Mouse (Mus musculus): ENCODE results near the gene Grin2c. TPM values are rescaled to one million over a fixed set of nuclear protein-coding genes. Genes with fewer than 3 reads are reported as not detected.

Gene Grin2c
- polyA plus RNA-seq, 1 experiment from 2014 or later, result 0.44 TPM

DNA sequence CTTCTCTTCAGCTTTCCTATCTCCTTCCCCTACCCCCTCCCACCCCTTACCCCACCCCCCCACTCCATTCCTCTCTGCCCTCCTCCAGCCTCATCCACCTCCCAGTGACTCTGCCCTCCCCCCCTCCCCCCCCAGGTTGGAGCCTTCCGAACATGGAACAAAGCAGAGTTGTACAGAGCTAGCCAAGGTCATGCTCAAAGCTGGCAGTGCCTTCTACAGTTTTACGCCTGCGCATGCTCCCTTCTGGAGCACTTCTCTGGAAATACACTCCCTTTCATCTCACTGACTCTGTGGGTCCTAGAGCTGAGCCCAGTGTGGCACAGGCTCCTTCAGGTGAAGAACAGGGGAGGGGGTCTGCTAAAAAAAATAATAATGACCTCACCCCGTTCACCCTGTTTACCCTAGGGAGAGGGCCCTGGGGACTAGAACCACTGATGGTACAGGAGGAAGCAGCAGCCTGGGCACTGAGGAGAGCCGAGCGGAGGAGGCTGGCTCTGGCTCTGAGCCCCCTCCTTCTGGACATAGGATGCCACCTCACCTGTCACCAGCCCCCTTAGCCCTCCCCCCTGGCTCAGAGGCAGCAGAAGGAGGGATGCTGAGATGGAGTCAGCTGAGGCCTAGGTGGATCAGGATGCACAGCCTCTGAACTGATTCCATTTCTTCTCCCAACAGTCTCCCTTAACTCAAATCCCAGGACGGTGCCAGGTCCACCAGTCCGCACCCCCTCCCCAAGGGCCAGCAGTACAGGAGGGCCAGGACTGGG, 15.9 kb upstream of the Grin2c start:
- peaks cover 7% of the 10 kb centered on the region for H3K4me1 ChIP-seq
- no peaks in the 10 kb centered on the region for H3K9me3 ChIP-seq (replicated peaks)
- no peak overlapping the region for H3K4me2 ChIP-seq
- 87% methylated on average over 7 of the region's 8 CpGs for WGBS
- H3K4me3 ChIP-seq (replicated peaks), result no peak overlapping the region
- no peaks in the 10 kb centered on the region for H3K36me3 ChIP-seq
- H3K27ac ChIP-seq (replicated peaks), result peak overlapping the region; percentile 25; the same call in 1 of the 2 replicates
- no peaks in the 10 kb centered on the region for H3K27me3 ChIP-seq (replicated peaks)
- ATAC-seq (ENCODE audit: low FRiP score), result no peak
- H3K9ac ChIP-seq (replicated peaks), result no peak overlapping the region

DNA sequence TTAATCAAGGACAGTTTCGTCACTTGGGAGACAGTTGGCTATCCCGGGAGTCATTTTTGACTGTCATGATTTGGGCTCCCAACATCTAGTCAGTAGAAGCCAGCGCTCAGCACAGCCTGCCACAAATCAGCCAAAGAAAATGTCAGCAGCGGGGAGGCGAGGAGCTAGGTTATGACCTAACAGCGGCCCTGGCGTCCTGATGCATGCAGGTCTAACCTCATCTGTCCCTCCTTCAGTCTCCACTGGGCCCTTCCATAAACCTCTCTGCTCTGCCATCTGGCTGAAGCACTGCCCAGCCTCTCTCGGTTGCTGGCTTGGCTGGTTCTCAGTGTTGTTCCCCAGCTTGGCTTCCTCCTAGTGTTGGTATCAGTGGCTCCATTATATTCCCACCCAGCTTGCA, 15.3 kb upstream of the Grin2c start:
- no peak for ATAC-seq (ENCODE audit: low FRiP score)
- WGBS, result 58% methylated on average over 8 of the region's 8 CpGs
- peak overlapping the region; percentile 33; the same call in 1 of the 2 replicates for H3K27ac ChIP-seq (replicated peaks)
- H3K4me2 ChIP-seq, result no peak overlapping the region
- no peak overlapping the region for H3K4me3 ChIP-seq (replicated peaks)
- H3K27me3 ChIP-seq (replicated peaks), result no peaks in the 10 kb centered on the region
- no peaks in the 10 kb centered on the region for H3K36me3 ChIP-seq
- H3K9me3 ChIP-seq (replicated peaks), result no peaks in the 10 kb centered on the region
- H3K9ac ChIP-seq (replicated peaks), result no peak overlapping the region
- H3K4me1 ChIP-seq, result peaks cover 11% of the 10 kb centered on the region

DNA sequence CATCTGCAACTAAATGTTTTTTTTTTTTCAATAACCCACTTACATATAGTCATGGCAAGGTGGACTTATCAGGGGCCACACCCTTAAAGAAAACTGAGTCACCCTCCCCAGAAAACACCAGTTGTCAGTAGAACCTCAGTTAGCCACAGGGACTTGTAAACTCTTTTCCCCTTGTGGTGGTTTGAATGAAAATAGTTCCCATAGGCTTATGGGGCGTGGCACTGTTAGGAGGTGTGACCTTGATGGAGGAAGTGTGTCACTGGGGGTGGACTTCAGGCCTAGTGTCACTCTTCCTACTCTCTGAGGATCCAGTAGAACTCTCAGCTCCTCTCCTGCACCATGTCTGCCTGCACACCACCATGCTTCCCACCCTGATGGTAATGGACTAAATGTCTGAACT, 12.7 kb upstream of the Grin2c start:
- peaks cover 30% of the 10 kb centered on the region for H3K4me1 ChIP-seq
- H3K27me3 ChIP-seq (replicated peaks), result no peaks in the 10 kb centered on the region
- H3K4me3 ChIP-seq (replicated peaks), result no peak overlapping the region
- H3K27ac ChIP-seq (replicated peaks), result no peak overlapping the region
- no peak overlapping the region for H3K9ac ChIP-seq (replicated peaks)
- no peak overlapping the region for H3K4me2 ChIP-seq
- WGBS, result 72% methylated on average over 1 of the region's 1 CpGs
- ATAC-seq (ENCODE audit: low FRiP score), result no peak
- no peaks in the 10 kb centered on the region for H3K36me3 ChIP-seq
- no peaks in the 10 kb centered on the region for H3K9me3 ChIP-seq (replicated peaks)

DNA sequence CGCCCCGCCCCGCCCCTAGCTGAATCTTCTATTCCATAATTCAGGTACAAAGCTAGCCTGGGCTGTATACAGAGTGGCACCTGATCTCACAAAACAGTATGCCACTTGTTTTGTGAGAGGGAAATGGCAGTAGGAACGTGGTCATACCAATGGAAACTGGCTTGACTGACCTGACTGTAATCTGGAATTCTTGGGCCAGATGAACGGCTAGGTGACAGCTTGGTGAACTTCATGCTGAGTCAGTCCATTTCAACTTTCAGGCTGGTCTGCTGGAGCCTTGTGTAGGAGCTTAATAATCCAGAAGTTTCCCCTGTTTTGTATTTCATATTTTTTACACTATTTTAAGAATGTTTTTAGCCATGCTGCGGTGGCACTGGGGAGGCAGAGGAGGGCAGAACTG, 11.1 kb upstream of the Grin2c start:
- WGBS, result 78% methylated on average over 6 of the region's 6 CpGs
- Histone ChIP-seq H3K36me3 (no peaks in the 10 kb centered on the region), H3K4me1 (peaks cover 32% of the 10 kb centered on the region), H3K9me3 (replicated peaks) (no peaks in the 10 kb centered on the region), H3K4me2 (peak overlapping the region; percentile 83), H3K4me3 (replicated peaks) (no peak overlapping the region), H3K9ac (replicated peaks) (no peak overlapping the region), H3K27ac (replicated peaks) (no peak overlapping the region), H3K27me3 (replicated peaks) (no peaks in the 10 kb centered on the region)
- no peak for ATAC-seq (ENCODE audit: low FRiP score)

DNA sequence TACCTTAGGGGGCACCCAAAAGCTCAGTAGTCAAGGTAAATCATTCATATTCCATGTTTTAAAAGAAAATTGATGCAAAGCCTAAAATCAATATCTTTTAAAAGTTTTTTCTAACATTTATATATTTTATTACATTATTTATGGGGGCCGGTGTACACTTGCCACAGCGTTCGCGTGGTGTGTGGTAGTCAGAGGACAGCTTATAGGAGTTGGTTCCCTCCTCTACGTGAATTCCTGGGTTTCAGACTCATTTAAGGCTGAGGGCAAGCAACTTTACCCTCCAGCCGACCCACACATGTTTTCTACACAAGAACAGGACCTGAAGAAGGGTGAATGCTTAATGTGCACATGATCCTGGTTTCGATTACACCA, 10.5 kb upstream of the Grin2c start:
- peak overlapping the region; percentile 83 for H3K4me2 ChIP-seq
- H3K36me3 ChIP-seq, result no peaks in the 10 kb centered on the region
- WGBS, result 21% methylated on average over 7 of the region's 7 CpGs

DNA sequence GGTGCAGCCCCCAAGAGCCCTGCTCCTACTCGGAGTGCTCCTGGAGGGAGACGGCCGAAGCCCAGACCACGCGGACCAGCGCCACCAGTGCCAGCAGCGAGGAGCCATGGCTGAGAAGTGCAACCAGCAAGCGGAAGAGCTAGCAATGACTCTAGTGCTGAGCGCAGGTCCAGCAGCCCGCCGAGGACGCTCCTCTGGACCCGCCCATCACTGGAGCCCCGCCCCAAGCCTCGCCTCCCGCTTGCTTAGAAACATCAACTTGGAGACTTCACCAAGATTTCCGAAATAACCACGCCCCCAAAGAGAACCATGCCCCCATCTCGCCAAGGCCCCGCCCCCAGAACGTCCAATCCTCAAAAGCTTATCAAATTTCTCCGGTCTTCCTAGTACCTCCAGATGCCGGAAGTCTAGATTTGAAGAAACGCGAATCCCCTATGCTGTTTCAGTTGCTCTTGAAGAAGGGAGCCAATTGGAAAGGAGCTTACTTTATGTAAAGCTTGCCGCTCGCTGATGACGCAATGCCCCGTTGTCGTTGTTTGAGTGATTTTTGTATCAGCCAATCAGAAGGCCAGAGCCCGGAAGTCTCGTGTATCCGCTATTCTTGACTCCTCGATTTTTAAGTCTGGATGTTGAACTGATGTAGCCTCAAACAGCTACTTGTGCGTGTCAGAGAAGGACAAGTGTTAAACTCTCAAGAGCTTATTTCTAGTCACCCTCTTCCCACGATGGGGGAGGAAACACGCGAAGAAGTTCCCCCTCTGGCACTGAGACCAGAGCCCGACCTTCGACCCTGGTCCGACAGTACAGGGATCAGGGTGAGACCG, 9.9 kb upstream of the Grin2c start, which contains the start of gene Fdxr:
TSS of gene Fdxr (minus strand) at position 271 of the 824 bp plus-strand sequence.
- Histone ChIP-seq H3K27ac (replicated peaks) (peak within 1 kb of the TSS; percentile 89), H3K4me3 (replicated peaks) (peak within 1 kb of the TSS; percentile 58), H3K9ac (replicated peaks) (peak within 1 kb of the TSS; percentile 78), H3K4me2 (peak within 1 kb of the TSS; percentile 83), H3K27me3 (replicated peaks) (no peaks in the 10 kb centered on the region), H3K36me3 (0 out of 2 replicates have a peak, but pooled peaks cover 3% of the 10 kb centered on the region), H3K9me3 (replicated peaks) (no peaks in the 10 kb centered on the region), H3K4me1 (peaks cover 30% of the 10 kb centered on the region)
- WGBS, result under 1% methylated on average over 42 of the region's 42 CpGs
- peak; percentile 96 for ATAC-seq (ENCODE audit: low FRiP score)

More for the DNA sequence above, 10.5 kb upstream of the Grin2c start:
- H3K9ac ChIP-seq (replicated peaks), result peak overlapping the region; percentile 74
- no peak for ATAC-seq (ENCODE audit: low FRiP score)
- peak overlapping the region; percentile 88 for H3K27ac ChIP-seq (replicated peaks)
- no peaks in the 10 kb centered on the region for H3K9me3 ChIP-seq (replicated peaks)
- no peaks in the 10 kb centered on the region for H3K27me3 ChIP-seq (replicated peaks)
- peaks cover 30% of the 10 kb centered on the region for H3K4me1 ChIP-seq
- H3K4me3 ChIP-seq (replicated peaks), result peak overlapping the region; percentile 58

DNA sequence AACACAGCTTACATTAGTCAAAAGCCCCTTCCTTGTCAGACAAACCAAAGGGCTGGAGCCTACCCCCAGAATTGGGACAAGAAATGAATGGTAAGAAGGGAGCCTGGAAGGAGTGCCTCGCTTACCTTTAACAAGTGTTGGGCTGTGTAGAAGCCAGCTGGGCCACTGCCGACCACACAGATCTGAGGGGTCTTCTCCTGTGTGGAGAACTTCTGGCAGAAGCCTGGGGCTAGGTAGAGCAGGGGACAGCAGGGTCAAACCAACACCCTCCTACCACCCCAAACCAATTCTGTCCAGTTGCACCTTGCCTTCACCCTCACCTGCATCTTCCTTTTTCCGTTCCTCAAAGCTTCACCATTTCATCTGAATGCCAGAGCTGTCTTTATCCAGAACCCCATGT, 8.9 kb upstream of the Grin2c start:
- no peaks in the 10 kb centered on the region for H3K9me3 ChIP-seq (replicated peaks)
- peak overlapping the region; percentile 89 for H3K27ac ChIP-seq (replicated peaks)
- peaks cover 30% of the 10 kb centered on the region for H3K4me1 ChIP-seq
- ATAC-seq (ENCODE audit: low FRiP score), result no peak
- peak overlapping the region; percentile 83 for H3K4me2 ChIP-seq
- 57% methylated on average over 3 of the region's 3 CpGs for WGBS
- H3K4me3 ChIP-seq (replicated peaks), result peak overlapping the region; percentile 58
- H3K9ac ChIP-seq (replicated peaks), result peak overlapping the region; percentile 78
- no peaks in the 10 kb centered on the region for H3K27me3 ChIP-seq (replicated peaks)
- H3K36me3 ChIP-seq, result 0 out of 2 replicates have a peak, but pooled peaks cover 5% of the 10 kb centered on the region

DNA sequence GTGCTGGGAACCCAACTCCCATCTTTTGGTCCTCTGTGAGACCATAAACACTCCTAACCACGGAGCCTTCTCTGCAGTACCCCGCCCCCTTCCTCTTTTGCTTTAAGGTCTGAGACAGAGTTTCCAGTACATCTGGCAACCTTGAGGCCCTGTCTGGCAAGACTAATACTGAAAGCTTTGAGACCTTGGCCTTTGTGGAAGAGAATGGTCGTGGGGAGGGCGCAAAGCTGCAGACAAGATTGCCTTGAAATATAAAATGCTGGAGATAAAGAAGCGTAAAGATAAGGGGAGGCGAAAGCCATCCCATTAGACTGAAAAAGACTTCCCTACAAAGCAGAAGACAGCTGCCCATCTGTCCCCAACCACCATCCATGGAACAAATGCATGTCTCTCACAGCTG, 8.5 kb upstream of the Grin2c start:
- WGBS, result 82% methylated on average over 6 of the region's 6 CpGs
- Histone ChIP-seq H3K27ac (replicated peaks) (no peak overlapping the region), H3K27me3 (replicated peaks) (no peaks in the 10 kb centered on the region), H3K9ac (replicated peaks) (0 out of 2 replicates have a peak overlapping the region, but pooled peaks have one; percentile 6), H3K4me1 (peaks cover 30% of the 10 kb centered on the region), H3K4me2 (peak overlapping the region; percentile 83), H3K36me3 (0 out of 2 replicates have a peak, but pooled peaks cover 5% of the 10 kb centered on the region), H3K4me3 (replicated peaks) (peak overlapping the region; percentile 58; the same call in 1 of the 2 replicates), H3K9me3 (replicated peaks) (no peaks in the 10 kb centered on the region)
- ATAC-seq (ENCODE audit: low FRiP score), result no peak

DNA sequence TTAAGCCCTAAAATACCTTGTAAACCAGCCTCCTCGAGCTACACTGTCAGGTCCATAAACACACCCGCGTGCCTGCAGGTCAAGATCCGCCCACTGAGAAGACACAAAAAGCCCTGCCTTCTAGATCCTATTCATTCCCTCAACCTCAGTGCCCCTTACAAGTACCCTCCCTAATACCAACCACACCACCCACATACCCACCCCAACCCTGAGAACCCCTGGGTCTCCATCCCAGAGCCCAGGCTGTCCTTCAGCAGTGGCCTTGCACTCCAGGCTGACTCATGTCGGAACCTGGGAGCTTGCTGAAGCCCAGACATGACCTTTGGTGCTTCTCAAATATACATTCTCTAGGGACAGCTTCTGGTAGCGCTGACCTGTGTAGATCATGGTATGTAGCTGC, 7.7 kb upstream of the Grin2c start:
- ATAC-seq (ENCODE audit: low FRiP score), result no peak

DNA sequence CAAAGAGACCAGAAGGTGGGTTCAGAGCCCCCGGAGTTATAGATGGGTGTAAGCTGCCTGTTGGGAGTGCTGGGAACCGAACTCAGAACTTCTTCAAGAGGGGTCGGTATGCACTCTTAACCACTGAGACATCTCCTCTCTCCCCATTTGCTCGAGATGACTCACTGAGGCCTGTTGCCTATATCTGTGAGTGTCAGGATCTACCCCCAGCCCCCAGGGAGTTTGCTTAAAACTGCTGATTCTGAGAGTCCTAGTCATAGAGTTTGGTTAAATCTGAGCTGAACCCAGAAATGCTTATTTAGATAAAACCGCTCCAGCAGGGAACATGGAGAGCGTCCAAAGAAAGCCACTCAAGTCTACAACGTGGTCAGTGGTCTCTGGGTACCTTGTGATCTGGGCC, 7.1 kb upstream of the Grin2c start:
- H3K9me3 ChIP-seq (replicated peaks), result no peaks in the 10 kb centered on the region
- H3K27me3 ChIP-seq (replicated peaks), result peaks cover 6% of the 10 kb centered on the region
- peaks cover 8% of the 10 kb centered on the region for H3K36me3 ChIP-seq
- H3K4me3 ChIP-seq (replicated peaks), result no peak overlapping the region
- H3K9ac ChIP-seq (replicated peaks), result no peak overlapping the region
- no peak overlapping the region for H3K27ac ChIP-seq (replicated peaks)
- H3K4me1 ChIP-seq, result peaks cover 30% of the 10 kb centered on the region
- no peak overlapping the region for H3K4me2 ChIP-seq
- ATAC-seq (ENCODE audit: low FRiP score), result no peak
- WGBS, result 89% methylated on average over 7 of the region's 7 CpGs

More for the DNA sequence above, 7.7 kb upstream of the Grin2c start:
- peaks cover 30% of the 10 kb centered on the region for H3K4me1 ChIP-seq
- 0 out of 2 replicates have a peak, but pooled peaks cover 5% of the 10 kb centered on the region for H3K36me3 ChIP-seq
- no peak overlapping the region for H3K9ac ChIP-seq (replicated peaks)
- no peak overlapping the region for H3K27ac ChIP-seq (replicated peaks)
- 83% methylated on average over 6 of the region's 6 CpGs for WGBS
- H3K27me3 ChIP-seq (replicated peaks), result peaks cover under 1% of the 10 kb centered on the region; the same call in 1 of the 2 replicates
- H3K4me2 ChIP-seq, result no peak overlapping the region; the same call in 1 of the 2 replicates
- H3K9me3 ChIP-seq (replicated peaks), result no peaks in the 10 kb centered on the region
- H3K4me3 ChIP-seq (replicated peaks), result no peak overlapping the region

DNA sequence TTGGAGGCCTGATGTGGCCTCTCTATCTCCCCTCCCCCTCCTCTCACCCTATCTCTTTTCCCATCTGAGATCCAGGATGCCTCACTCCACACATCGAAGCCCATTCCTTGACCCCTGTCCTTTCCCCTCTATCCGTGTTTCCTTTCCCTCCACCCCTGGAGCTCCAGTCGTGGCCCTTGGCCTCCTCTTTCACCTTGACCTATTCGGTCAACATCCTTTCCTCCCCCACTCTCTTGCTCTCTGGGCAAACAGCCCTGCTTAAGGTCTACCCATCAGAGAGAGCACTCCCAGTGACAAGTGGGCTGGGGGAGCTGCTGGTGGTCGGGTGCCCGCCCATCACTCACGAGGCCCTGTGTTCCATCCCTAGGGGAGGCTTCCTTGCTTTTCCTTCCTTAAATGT, 6.7 kb upstream of the Grin2c start:
- no peaks in the 10 kb centered on the region for H3K9me3 ChIP-seq (replicated peaks)
- no peak overlapping the region for H3K9ac ChIP-seq (replicated peaks)
- H3K4me1 ChIP-seq, result peaks cover 30% of the 10 kb centered on the region
- H3K4me3 ChIP-seq (replicated peaks), result no peak overlapping the region
- H3K36me3 ChIP-seq, result peaks cover 13% of the 10 kb centered on the region
- H3K4me2 ChIP-seq, result no peak overlapping the region
- ATAC-seq (ENCODE audit: low FRiP score), result no peak
- 75% methylated on average over 7 of the region's 7 CpGs for WGBS
- peaks cover 11% of the 10 kb centered on the region for H3K27me3 ChIP-seq (replicated peaks)
- H3K27ac ChIP-seq (replicated peaks), result no peak overlapping the region
